Mouse (Mus musculus): ENCODE data around the gene 2210407C18Rik.

2210407C18Rik gene

DNA sequence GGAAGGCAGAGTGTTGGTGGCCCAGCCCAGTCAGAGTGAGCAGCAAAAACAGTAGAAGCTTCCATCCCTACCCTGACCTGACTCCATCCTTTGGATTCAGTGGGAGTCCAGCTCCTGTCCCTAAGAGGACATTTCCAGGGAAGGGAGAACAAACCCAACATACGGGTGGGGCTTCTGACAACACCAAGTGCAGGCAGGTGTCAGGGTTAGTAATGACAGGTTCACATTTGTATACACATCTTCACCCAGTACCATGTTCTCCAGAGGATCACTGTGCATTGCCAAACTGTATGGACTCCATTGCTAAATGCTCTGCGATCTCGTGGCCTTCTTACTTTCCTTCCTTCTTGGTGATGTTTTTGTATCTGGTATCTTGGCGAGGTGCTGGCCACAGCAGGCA, at the start of gene 2210407C18Rik:
Gene 2210407C18Rik, minus strand, starts transcription at position 101 of the 400 bp plus-strand sequence.
- Histone ChIP-seq H3K4me1 (replicated peaks; ENCODE audit: low read depth, low read length) (no peaks in the 10 kb centered on the region), H3K27me3 (ENCODE audit: insufficient read depth, low read length) (peaks cover 4% of the 10 kb centered on the region; the same call in 1 of the 2 replicates), H3K36me3 (ENCODE audit: insufficient read depth, low read length) (no peaks in the 10 kb centered on the region), H3K9me3 (ENCODE audit: low read length) (no peaks in the 10 kb centered on the region), H3K4me3 (replicated peaks; ENCODE audit: low read length) (no peak within 1 kb of the TSS)
- TF ChIP-seq POU5F1 (IDR thresholded peaks at IDR 0.05; ENCODE audit: borderline replicate concordance, low read length), result no peak
- no peak for TF ChIP-seq NANOG (IDR thresholded peaks at IDR 0.05; ENCODE audit: borderline replicate concordance, low read length)
- TF ChIP-seq CTCF (conservative IDR thresholded peaks at IDR 0.05; ENCODE audit: low read length), result no peak

DNA sequence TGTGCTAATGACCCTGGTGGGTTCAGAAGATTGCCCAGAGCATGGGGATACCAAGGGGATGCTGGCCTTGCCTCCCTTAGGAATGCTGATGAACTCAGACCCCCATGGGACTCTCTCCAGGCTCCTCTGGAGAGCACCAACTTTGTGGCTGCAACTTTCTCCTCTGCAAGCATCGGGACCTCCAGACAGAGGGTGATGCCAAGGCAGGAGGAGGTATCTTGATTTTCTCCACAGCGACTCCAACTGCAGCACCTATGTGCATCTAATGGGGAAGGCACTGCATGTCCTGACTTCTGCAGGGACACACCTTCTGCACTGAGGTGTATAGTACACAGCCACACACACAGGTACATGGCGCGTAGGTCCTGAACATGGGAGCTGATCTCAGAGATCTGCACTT, 42.7 kb upstream of the 2210407C18Rik start, which contains the start of gene Olfr322:
Gene Olfr322, plus strand, starts transcription at position 187 of the 400 bp plus-strand sequence.
- H3K9me3 ChIP-seq (ENCODE audit: low read length), result no peaks in the 10 kb centered on the region
- no peaks in the 10 kb centered on the region for H3K36me3 ChIP-seq (ENCODE audit: insufficient read depth, low read length)
- TF ChIP-seq CTCF (conservative IDR thresholded peaks at IDR 0.05; ENCODE audit: low read length) (no peak), POU5F1 (IDR thresholded peaks at IDR 0.05; ENCODE audit: borderline replicate concordance, low read length) (no peak), NANOG (IDR thresholded peaks at IDR 0.05; ENCODE audit: borderline replicate concordance, low read length) (no peak)
- no peak within 1 kb of the TSS for H3K4me3 ChIP-seq (replicated peaks; ENCODE audit: low read length)
- H3K4me1 ChIP-seq (replicated peaks; ENCODE audit: low read depth, low read length), result no peaks in the 10 kb centered on the region
- H3K27me3 ChIP-seq (ENCODE audit: insufficient read depth, low read length), result no peaks in the 10 kb centered on the region

DNA sequence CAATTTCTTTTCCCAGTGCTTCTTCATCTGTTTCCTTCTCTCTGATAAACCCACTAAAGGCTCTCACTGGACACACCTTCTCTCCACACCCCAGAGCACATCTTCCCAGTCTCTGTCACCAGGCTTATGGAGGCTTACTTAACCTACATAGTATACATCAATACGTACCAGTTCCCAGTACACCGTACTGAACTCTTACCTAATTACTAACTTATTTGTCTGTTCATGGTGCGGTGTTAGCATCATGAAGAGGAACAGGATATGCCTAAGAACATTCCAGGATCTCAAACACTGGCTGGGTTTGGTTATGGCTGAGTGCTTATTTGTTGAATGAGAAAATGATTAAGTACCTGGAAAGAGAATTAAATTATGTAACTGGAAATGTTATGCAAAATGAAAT, 39.3 kb upstream of the 2210407C18Rik start:
- no peaks in the 10 kb centered on the region for H3K36me3 ChIP-seq (ENCODE audit: insufficient read depth, low read length)
- no peak for TF ChIP-seq POU5F1 (IDR thresholded peaks at IDR 0.05; ENCODE audit: borderline replicate concordance, low read length)
- TF ChIP-seq NANOG (IDR thresholded peaks at IDR 0.05; ENCODE audit: borderline replicate concordance, low read length), result no peak
- no peak for TF ChIP-seq CTCF (conservative IDR thresholded peaks at IDR 0.05; ENCODE audit: low read length)
- 0 out of 2 replicates have a peak, but pooled peaks cover 2% of the 10 kb centered on the region for H3K27me3 ChIP-seq (ENCODE audit: insufficient read depth, low read length)
- H3K9me3 ChIP-seq (ENCODE audit: low read length), result no peaks in the 10 kb centered on the region
- peaks cover 3% of the 10 kb centered on the region; the same call in 1 of the 2 replicates for H3K4me1 ChIP-seq (replicated peaks; ENCODE audit: low read depth, low read length)
- no peak overlapping the region for H3K4me3 ChIP-seq (replicated peaks; ENCODE audit: low read length)

DNA sequence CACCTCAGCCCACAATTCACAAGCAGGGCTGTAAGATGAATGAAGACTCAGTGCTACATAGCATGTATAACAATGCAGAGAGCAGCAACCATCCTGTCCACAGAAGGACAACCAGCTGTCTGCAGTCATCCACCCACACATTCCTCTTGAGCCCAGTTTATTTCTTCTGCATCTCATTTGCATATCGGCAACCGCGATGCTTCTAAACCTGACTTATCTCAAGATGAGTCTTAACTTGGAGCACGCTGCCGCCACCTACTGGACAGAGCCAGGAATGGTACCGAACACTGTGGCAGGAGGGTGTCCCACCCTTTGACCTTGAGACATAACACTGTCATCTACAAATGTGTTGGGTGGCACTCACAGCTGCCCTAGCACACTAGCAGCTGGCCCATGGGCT, 27.5 kb upstream of the 2210407C18Rik start:
- TF ChIP-seq NANOG (IDR thresholded peaks at IDR 0.05; ENCODE audit: borderline replicate concordance, low read length) (no peak), CTCF (conservative IDR thresholded peaks at IDR 0.05; ENCODE audit: low read length) (peak; percentile 81)
- Histone ChIP-seq H3K4me3 (replicated peaks; ENCODE audit: low read length) (no peak overlapping the region), H3K36me3 (ENCODE audit: insufficient read depth, low read length) (no peaks in the 10 kb centered on the region), H3K27me3 (ENCODE audit: insufficient read depth, low read length) (peaks cover 34% of the 10 kb centered on the region), H3K4me1 (replicated peaks; ENCODE audit: low read depth, low read length) (no peaks in the 10 kb centered on the region; the same call in 1 of the 2 replicates), H3K9me3 (ENCODE audit: low read length) (no peaks in the 10 kb centered on the region)

DNA sequence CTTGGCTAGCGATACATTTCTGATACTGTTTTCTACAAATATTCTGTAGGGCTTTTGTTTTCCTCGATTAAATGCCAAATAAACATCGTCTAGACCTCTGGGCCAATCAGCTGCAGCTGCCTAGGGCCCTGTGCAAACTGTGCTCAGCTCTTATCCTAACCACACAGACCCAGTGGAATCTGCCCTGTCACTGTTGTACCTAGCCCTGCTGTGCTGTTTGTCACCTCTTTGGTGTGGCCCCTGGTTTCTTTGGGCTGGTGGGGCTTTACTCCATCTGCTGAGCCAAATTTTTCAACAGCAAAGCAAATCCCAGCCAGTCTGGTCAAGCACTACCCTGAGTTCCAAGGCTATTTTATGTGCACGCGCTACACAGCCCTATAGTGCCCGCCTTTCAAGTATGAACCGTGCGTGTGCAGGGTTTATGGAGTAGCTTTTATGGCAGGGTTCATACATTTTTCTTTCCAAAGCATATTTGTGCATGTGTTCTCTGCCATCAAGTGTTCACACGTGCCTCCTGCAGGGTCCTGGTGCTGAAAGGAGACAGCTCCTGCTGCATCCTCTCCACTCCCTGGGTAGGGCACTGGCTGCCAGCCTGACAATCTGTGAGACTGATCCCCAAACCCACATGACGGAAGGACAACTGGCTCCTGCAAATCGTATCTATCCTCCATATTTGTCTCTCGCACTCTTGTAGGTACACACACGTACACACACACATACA, 25.9 kb upstream of the 2210407C18Rik start:
- no peak for TF ChIP-seq CTCF (conservative IDR thresholded peaks at IDR 0.05; ENCODE audit: low read length)
- no peak for TF ChIP-seq NANOG (IDR thresholded peaks at IDR 0.05; ENCODE audit: borderline replicate concordance, low read length)
- TF ChIP-seq POU5F1 (IDR thresholded peaks at IDR 0.05; ENCODE audit: borderline replicate concordance, low read length), result no peak
- Histone ChIP-seq H3K4me1 (replicated peaks; ENCODE audit: low read depth, low read length) (no peaks in the 10 kb centered on the region; the same call in 1 of the 2 replicates), H3K9me3 (ENCODE audit: low read length) (no peaks in the 10 kb centered on the region), H3K36me3 (ENCODE audit: insufficient read depth, low read length) (no peaks in the 10 kb centered on the region), H3K4me3 (replicated peaks; ENCODE audit: low read length) (no peak overlapping the region), H3K27me3 (ENCODE audit: insufficient read depth, low read length) (peaks cover 44% of the 10 kb centered on the region)

DNA sequence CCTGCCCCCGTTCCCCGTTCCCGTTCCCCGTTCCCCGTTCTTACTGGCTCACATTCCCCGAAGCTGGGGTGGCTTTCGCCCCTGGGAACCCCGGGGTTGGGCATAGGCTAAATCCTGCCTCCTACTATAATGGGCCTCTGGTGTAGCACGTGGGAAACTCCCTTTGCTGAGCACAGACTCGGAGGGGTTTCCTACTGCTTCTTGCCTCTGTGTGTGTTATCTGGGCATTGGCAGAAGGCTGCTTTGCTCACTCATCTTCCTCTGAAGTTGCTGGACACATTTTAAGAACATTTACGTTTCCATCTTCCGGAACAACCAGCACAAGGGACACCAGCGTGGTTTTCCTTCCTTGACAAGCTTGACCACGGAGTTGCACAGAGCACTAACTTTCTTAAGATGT, 25.2 kb upstream of the 2210407C18Rik start:
- no peaks in the 10 kb centered on the region for H3K36me3 ChIP-seq (ENCODE audit: insufficient read depth, low read length)
- peaks cover 44% of the 10 kb centered on the region for H3K27me3 ChIP-seq (ENCODE audit: insufficient read depth, low read length)
- no peaks in the 10 kb centered on the region; the same call in 1 of the 2 replicates for H3K4me1 ChIP-seq (replicated peaks; ENCODE audit: low read depth, low read length)
- no peaks in the 10 kb centered on the region for H3K9me3 ChIP-seq (ENCODE audit: low read length)
- TF ChIP-seq CTCF (conservative IDR thresholded peaks at IDR 0.05; ENCODE audit: low read length), result no peak
- TF ChIP-seq NANOG (IDR thresholded peaks at IDR 0.05; ENCODE audit: borderline replicate concordance, low read length), result no peak
- no peak for TF ChIP-seq POU5F1 (IDR thresholded peaks at IDR 0.05; ENCODE audit: borderline replicate concordance, low read length)
- no peak overlapping the region for H3K4me3 ChIP-seq (replicated peaks; ENCODE audit: low read length)

DNA sequence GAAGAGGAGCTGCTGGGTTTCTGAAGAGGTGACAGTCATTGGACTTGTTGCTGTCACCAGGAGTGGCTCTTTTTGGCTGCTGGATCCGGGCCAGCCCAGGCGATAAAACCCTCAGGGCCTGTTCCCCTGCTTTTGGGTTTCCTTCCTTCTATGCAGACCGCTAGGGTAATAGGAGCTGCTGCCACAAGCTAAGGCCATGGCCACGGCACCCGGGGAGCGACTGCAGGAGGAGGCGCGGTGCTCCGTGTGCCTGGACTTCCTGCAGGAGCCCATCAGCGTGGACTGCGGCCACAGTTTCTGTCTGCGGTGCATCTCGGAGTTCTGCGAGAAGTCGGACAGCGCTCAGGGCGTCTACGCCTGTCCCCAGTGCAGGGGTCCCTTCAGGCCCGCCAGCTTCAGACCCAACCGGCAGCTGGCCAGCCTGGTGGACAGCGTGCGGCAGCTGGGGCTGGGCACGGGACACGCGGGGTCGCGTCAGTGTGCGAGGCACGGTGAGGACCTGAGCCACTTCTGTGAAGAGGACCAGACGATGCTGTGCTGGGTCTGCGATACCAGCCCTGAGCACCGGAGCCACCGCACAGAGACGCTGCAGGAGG, 24.5 kb upstream of the 2210407C18Rik start, which contains the start of gene Trim58:
Gene Trim58, plus strand, starts transcription at position 194 of the 596 bp plus-strand sequence.
- peaks cover 44% of the 10 kb centered on the region for H3K27me3 ChIP-seq (ENCODE audit: insufficient read depth, low read length)
- H3K9me3 ChIP-seq (ENCODE audit: low read length), result no peaks in the 10 kb centered on the region

DNA sequence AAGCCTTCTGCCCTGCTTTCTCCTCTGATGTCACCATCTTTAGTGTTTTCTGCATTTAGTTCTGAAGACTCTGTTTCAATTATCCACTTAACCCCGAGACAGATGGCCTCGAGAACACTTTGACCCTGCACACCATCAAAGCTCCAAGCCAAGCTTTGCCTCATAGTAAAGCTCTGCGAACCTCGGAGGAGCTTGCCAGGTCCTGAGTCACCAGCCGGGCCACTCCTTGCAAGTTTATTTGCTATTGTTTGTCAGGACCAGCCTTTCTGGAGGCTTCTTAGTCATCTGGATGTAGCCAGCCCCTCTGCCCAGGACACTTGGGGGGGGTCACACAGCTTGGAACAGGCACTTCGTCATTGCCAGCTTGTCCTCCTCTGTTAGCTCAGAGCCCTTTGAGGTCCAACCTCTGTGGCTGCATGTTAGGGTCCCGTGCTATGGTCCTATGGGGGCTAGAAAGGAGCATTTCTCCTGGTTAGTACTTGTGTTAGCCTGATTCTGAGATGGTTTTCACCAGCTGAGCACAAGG, 22.4 kb upstream of the 2210407C18Rik start:
- Histone ChIP-seq H3K36me3 (ENCODE audit: insufficient read depth, low read length) (no peaks in the 10 kb centered on the region), H3K27me3 (ENCODE audit: insufficient read depth, low read length) (peaks cover 44% of the 10 kb centered on the region), H3K4me1 (replicated peaks; ENCODE audit: low read depth, low read length) (no peaks in the 10 kb centered on the region; the same call in 1 of the 2 replicates), H3K9me3 (ENCODE audit: low read length) (no peaks in the 10 kb centered on the region), H3K4me3 (replicated peaks; ENCODE audit: low read length) (no peak overlapping the region)
- TF ChIP-seq CTCF (conservative IDR thresholded peaks at IDR 0.05; ENCODE audit: low read length) (no peak), POU5F1 (IDR thresholded peaks at IDR 0.05; ENCODE audit: borderline replicate concordance, low read length) (no peak), NANOG (IDR thresholded peaks at IDR 0.05; ENCODE audit: borderline replicate concordance, low read length) (no peak)

More for the DNA sequence above, 24.5 kb upstream of the 2210407C18Rik start, which contains the start of gene Trim58:
- TF ChIP-seq CTCF (conservative IDR thresholded peaks at IDR 0.05; ENCODE audit: low read length) (no peak), POU5F1 (IDR thresholded peaks at IDR 0.05; ENCODE audit: borderline replicate concordance, low read length) (no peak), NANOG (IDR thresholded peaks at IDR 0.05; ENCODE audit: borderline replicate concordance, low read length) (no peak)
- Histone ChIP-seq H3K4me1 (replicated peaks; ENCODE audit: low read depth, low read length) (no peaks in the 10 kb centered on the region; the same call in 1 of the 2 replicates), H3K4me3 (replicated peaks; ENCODE audit: low read length) (peak within 1 kb of the TSS; percentile 75), H3K36me3 (ENCODE audit: insufficient read depth, low read length) (no peaks in the 10 kb centered on the region)
